Mouse (Mus musculus): Measurements from ENCODE around the gene Slirp.

GRCm38 (mm10) chr12:87415358-87415757 lies 28.3 kb upstream of the Slirp start:
- TF ChIP-seq CTCF (IDR thresholded peaks at IDR 0.05; ENCODE audit: extremely low read depth, insufficient read depth, low read length) (no peak), POLR2A (IDR thresholded peaks at IDR 0.05; ENCODE audit: extremely low read depth, insufficient read depth, low read length) (no peak)

Measured in cortical plate, adult 2 months (tissue).